Mouse (Mus musculus) bone marrow macrophage, adult 2 months (primary cell): ENCODE data around the gene Dpagt1.

Source experiments
- CTCF ChIP-seq: IDR thresholded peaks from 2 replicates; pipeline ENCODE4 v1.5.1; 2012; ENCODE audit warnings: low read depth, mild to moderate bottlenecking, low read length, moderate library complexity
- POLR2A ChIP-seq: IDR thresholded peaks from 2 replicates; pipeline ENCODE4 v1.6.1; 2012; ENCODE audit warnings: mild to moderate bottlenecking, low read depth, low read length, borderline replicate concordance

GRCm38 (mm10) chr9:44292490-44292889 lies 33.3 kb upstream of the Dpagt1 start:
- TF ChIP-seq CTCF (no peak), POLR2A (no peak)
